Mouse (Mus musculus) c-Kit-positive CD71-negative TER-119-negative erythroid progenitor cells, embryonic 14.5 days (primary cell): ENCODE results near the gene Syt1.

Source experiments
- DNase-seq: peaks from one replicate; pipeline ENCODE4 v3.0.0-alpha.2; 2013; ENCODE audit warnings: low read depth

Gene Syt1

DNA sequence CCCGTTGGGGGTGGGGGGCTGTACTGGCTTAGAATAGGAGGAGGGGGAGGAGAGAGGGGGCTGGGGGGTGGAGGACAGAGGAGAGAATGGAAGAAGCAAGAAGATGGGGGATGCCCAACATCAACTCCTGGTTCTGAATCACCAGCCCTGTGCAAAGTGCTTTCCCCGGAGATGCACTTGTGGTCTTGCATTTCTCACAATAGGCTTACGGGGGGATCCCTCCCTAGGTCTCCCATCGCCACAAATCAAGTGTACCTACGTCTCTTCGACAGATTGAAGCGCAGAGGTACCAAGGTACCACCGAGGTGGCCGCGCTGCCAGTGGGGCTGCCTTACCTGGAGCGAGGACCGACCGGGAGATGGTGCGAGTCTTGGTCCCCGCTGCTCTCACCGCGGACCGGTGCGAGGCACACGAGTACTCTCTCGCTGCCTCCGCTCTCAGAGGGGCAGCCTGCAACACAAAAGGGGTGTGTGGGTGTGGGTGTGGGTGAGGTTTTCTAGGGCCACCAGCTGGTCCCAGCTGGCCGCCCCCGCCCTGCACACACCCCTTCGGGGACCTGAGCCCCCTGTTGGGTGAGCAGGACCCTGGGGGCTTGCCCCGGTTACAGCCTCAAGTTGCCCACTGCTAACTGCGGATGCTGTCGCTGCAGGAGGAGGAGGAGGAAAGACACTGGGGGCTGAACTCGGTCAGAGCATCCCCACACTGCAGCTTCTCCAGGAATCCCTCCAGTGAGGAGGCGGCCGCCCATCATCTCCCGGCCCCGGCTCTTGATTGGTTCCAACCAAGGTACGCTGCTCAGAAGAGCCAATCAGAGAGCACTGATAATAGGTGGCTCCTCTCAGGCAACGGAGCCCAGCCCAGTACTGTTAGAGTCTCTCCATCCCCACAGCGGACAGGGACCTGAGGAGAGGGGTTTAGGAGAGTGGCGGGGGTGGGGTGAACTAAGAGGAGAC is at the start of gene Syt1:
Gene Syt1, minus strand, starts transcription at position 742 of the 953 bp plus-strand sequence.
- DNase-seq, result no peak

GRCm38 (mm10) chr10:109056500-109056899 is 45.7 kb upstream of the Syt1 start:
- DNase-seq, result no peak

GRCm38 (mm10) chr10:109047537-109047936 is 36.8 kb upstream of the Syt1 start:
- no peak for DNase-seq

- DNase-seq, result no peak
Observed at GRCm38 (mm10) chr10:109046988-109047387, 36.2 kb upstream of the Syt1 start.

DNA sequence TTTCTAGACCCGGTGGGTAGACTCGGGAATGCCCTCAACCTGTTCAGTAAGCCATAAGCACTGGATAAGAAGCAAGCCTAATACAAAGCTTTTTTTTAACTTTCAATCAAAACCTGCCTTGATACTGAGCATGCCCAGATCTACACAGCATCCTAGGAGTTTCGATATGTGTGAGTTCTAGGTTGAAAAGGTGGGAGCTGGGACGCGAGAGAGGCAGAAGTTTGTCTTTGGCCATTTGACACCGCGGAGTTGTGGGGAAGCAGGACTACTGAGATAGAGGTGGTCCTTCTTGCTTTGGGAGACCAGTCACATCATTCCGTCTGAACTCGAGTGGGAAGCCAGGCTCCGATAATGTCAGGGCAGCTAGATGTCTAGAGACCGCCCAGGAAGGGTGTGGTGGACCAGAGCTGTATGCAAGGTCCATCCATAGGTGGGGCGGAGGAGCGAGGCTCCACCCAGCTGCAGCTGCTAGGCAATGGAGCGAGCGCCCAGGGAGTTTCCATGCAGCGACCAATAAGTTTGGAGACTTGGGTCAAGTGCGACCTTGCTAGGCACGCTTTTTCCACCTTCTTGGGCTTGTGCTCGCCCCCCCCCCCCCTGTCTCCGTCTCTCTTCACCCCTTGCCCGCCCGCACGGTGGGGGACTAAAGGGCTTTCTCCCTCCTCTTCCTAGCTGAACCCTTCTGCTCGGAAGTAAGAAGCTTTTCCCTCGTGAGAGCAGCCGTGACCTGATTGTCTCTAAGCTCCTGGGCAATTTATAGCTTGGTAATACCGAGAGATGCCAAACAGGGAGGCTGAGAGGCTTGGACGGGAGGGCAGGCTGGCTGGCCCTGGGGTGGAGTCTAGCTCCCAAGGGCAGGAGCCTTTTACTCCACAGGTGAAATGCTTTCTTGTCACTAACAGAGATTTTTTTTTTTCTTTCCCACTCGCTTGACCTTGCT is 714 bp upstream of the Syt1 start:
- peak; percentile 1 for DNase-seq

DNA sequence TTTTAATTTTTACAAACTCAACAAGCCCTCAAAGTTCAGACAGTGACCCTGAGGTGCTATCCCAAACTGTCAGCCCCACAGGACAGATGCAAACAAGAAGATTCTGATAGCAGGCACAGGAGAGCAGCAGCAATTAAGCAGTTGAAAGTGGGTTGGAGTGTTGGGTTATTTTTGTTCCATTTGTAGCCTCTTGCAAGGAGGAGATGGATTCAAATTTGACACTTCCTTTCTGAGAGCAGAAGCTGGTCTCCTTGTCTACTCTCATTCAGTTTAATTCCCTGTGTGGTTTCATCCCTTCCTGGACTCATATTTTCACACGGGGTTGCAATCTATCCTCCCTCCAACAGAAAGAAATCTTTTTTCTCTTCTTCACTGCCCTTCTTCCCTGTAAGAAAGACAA is 951 bp downstream of the Syt1 start:
- DNase-seq, result no peak

- no peak for DNase-seq
Observed at GRCm38 (mm10) chr10:109008456-109008855, 2.3 kb downstream of the Syt1 start.

- no peak for DNase-seq
Observed at GRCm38 (mm10) chr10:109003482-109003881, 7.3 kb downstream of the Syt1 start.

DNA sequence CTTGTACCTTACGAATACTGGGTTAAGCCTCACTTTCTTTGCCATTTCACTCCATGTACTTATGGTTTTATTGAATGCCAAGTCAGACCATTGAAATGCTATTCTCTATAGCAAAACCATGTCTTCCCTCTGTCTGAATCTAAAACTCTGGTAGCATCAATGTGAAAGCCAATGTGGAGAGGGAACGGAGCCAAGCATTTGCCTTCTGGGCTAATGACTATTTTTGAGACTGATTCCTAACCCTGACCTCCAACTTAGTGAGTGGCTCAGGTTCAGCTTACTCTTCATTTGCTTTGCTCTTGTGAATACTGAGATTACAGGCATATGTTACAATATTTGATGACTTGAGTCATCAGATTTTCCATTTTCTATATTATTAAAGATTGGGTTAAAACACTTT is 23.5 kb downstream of the Syt1 start:
- no peak for DNase-seq

GRCm38 (mm10) chr10:108979660-108980059 is 31.1 kb downstream of the Syt1 start:
- DNase-seq, result no peak

DNA sequence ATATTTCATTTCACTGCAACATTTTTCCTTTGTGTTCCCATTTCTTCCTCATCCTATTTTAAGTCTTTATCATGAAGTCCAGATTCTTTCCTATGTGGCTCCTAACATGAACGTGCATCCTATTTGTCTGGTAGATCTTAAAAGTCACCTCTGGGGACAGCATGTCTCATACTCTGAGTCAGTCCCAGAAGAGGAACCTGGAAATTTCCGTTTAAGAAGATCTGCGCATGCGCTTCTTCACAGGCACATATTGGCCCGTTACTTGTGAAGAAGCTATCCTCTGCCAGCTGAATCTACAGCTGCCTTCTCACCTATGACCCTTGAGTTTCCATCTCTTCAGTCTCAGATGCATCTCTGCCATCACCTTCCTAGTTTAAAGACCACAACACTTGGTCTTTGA is 55.8 kb downstream of the Syt1 start:
- DNase-seq, result no peak

- no peak for DNase-seq
Observed at GRCm38 (mm10) chr10:108952182-108952581, 58.6 kb downstream of the Syt1 start.

DNA sequence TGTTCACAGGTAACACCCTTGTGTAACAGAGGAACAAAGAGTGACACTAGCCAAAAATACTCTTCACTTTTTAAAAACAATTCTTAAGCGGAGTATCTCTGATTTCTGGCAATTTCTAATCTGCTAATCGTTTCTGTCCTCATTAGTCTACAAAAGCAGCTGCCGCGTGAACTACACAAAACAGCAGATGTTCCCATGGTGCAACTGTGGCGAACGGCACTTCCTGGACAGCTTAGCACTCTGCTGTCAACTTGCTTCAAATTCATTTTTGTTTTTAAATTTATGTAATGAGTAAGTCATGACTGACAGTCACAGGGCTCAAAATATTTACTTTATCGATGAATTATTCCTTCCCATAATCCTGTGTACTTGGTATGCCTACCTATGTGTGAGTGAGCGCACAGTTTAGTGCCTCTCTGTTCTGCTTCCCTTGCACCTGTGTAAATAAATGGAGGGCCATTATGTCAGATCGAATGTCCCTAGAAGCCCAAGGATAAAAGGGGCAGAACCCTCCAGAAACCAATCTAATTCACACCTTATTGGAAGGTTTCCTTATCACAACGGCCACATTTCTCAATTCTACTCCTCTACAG is 73.8 kb downstream of the Syt1 start:
- no peak for DNase-seq

DNA sequence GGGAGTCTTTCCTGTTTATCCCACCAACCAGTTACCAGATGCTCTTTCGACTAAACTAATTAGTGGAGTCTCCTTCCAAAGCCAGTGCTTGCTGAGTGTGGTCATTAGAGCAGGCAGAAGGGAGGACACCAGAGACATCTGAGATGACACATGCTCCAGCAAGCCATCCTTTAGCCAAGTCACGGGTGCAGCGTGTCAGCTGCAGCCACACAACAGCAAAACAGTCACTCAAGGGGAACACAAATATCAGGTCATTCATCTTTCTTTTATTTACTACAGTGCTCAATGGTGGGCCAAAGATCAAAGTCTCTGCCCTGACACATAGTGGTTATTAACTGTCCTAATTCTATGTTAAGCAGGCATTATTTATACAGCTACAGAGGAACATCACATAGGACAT is 80.5 kb downstream of the Syt1 start:
- no peak for DNase-seq

DNA sequence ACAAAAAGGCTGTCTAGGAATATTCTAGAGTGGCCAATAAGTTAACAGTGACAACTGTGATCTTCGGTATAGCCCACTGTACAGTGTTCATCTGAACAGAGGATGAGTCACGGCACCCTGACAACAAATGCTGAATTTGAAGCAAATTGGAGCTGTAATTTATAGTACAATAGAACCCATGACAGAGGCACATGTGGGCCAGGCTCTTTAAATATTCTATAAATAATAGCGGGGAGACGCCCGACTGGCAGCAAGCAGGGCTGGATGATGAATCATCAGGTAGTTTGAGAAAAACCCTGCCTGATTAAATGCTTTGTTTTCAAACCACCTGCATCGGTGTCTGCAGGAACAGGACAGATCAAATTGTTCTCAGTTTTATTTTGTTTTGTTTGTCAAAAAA is 81.1 kb downstream of the Syt1 start:
- no peak for DNase-seq

DNA sequence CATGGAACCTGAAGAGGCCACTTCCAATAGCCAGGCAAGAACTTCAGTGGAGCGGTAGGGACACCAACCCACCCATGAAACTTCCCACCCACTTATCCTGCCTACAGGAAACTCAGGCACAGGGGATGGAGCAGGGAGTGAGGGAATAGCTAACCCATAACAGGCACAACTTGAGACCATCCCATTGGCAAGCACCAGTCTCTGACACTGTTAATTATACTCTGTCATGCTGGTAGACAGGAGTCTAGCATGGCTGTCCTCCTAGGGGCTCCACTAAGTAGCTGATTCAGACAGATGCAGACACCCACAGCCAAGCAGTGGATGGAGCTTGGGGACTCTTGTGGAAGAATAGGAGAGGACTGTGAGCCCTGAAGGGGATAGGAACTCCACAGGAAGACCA is 105.5 kb downstream of the Syt1 start:
- DNase-seq, result no peak

GRCm38 (mm10) chr10:108904371-108904770 is 106.4 kb downstream of the Syt1 start:
- no peak for DNase-seq

GRCm38 (mm10) chr10:108896529-108896928 is 114.3 kb downstream of the Syt1 start:
- DNase-seq, result no peak

GRCm38 (mm10) chr10:108893288-108893687 is 117.5 kb downstream of the Syt1 start:
- no peak for DNase-seq

DNA sequence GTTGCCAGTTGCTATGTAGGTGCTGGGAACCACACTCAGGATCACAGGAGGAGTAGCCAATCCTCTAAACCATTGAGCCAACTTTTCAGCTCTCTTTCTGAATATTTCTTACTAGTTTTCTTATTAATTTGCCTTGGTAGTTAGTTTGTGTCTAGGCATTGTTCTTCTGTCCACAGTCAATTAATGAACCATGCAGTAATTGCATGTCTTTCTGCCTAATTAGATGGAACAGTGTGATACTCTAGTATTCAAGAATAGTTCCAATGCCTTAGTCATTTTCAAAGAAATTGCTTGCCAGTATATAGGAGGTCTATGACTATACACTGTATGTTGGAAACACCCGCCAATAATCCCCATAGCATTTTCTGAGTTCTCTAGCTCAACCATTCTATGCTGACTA is 118.3 kb downstream of the Syt1 start:
- DNase-seq, result no peak

GRCm38 (mm10) chr10:108889084-108889483 is 121.7 kb downstream of the Syt1 start:
- DNase-seq, result no peak

GRCm38 (mm10) chr10:108886781-108887180 is 124.0 kb downstream of the Syt1 start:
- no peak for DNase-seq
